Mouse (Mus musculus): Measurements from ENCODE around the gene Gna15.

GRCm38 (mm10) chr10:81568381-81569191 is 44.6 kb upstream of the Gna15 start:
- no peak for TF ChIP-seq CTCF (IDR thresholded peaks at IDR 0.05; ENCODE audit: control insufficient read depth, insufficient read depth, insufficient read length)
- no peak for TF ChIP-seq MAX (IDR thresholded peaks at IDR 0.05)

Data from C2C12 (cell line).